Mouse (Mus musculus) left cerebral cortex, adult 11 months (tissue): ENCODE data around the gene Nr1i2.
A peak's percentile ranks its signal among the peaks of the same experiment; 100 is the strongest.
"Not testable (repeated sequence)": the region's sequence is repeated elsewhere in the genome, so short reads cannot be mapped to it uniquely, and the experiment has no call there.

Experiments used
- DNase-seq: peaks from one replicate; pipeline ENCODE4 v3.0.0; 2022; ENCODE audit warnings: low spot score

Nr1i2 gene

DNA sequence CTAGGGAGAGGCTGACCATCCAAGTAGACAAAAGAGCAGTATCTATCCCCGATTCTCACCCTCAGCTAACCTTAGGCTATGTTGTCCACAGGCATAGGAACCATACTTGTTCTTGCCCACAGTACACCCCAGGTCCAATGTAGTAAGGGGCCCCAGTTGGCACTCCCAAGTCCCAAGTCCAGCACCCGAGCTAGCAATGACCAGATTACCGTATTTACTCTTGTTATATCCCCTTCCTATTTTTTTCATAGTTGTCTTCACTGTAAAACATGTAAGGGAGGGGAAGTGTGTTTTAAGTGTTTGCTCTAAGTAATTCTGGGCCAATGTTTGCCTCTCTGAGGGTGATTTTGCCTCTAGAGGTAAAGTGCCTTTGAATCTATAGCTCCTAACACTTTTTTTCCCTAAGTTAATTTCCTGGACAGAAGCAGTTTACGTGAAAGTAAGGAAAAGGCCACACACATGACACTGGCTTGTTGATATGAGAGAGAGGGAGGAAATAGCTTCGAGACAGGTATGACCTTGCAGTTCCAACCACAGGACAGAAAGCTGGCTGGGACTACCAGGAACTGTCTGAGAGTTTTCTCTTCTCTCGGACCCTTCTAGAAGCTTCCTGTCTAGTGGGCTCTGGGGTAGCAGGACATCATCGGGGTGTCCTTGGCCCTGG lies at the start of gene Nr1i2:
Gene Nr1i2 (minus strand): TSS at position 140 of the 664 bp plus-strand sequence.
- no peak for DNase-seq

DNA sequence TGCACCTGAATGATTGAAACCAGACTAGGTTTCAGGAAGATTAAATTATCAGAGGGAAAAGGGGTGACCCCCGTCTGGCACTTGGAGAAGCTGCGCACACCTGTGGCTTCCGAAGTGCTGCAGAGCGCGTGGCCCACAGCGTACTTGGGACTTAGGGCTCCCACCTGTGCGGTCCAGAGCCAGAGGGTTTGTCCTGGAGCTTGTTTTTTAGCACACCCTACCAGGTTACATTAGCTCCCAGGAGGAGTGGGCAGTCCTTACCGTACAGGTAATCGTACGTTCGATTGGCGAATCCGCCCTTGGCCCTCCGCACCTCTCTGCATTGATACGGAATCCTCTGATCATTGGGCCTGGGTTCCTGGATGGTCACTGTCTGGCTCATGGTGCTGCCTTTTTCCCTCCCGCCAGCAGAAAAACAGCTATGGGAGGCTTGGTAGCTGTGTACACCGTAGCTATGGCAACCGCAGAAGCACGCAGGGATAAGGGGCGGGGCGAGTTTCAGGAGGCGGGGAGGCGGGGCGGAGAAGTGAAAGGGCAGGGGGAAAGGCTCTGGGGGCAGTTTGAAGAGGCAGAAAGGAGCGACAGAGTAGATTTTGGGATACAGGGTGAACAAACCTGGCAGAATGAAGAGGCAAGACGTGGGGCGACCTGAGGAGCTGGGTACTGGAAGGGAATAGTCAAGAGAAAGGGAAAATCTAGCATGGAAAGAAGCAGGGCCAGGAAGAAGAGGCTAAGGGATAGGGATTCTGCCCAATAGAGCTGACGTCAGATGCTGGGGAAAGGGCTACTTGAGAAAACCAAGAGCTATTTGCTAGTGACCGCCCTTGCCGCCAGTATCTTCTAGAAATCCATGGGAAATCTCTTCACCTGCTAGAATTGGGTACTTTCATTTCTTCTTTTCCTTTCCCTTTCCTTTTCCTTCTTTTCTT lies 47.0 kb upstream of the Nr1i2 start, which contains the start of gene Maats1:
Gene Maats1 (minus strand): TSS at position 748 of the 929 bp plus-strand sequence.
- peak; percentile 55 for DNase-seq

DNA sequence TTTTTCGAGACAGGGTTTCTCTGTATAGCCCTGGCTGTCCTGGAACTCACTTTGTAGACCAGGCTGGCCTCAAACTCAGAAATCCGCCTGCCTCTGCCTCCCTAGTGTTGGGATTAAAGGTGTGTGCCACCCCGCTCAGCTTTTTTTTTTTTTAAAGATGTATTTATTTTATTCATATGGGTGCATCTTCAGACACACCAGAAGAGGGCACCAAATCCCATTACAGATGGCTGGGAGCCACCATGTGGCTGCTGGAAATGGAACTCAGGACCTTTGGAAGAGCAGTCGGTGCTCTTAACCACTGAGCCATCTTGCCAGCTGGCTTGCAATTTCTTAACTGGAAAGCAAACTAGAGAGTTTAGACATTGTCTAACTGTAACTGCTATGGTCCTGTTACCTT lies 43.5 kb upstream of the Nr1i2 start:
- DNase-seq: not testable (repeated sequence)

DNA sequence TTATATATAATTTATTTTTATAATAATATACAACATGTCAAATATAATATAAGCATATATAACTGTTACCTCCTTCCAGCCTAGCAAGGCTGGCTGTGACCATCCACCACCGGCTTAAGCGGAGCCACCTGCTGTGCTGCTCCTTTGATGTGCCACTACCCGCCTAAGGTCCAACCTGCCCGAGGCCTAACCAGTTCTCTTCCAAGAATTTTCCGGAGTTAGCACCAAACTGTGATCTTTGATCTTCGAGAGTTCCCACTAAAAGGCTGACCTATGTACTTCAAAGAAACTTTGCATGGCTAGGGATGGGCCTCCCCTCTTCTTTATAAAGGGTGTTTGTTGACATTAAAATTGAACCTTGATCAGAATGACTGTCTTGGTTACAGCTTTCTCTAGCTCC lies 39.8 kb upstream of the Nr1i2 start:
- DNase-seq: no peak

DNA sequence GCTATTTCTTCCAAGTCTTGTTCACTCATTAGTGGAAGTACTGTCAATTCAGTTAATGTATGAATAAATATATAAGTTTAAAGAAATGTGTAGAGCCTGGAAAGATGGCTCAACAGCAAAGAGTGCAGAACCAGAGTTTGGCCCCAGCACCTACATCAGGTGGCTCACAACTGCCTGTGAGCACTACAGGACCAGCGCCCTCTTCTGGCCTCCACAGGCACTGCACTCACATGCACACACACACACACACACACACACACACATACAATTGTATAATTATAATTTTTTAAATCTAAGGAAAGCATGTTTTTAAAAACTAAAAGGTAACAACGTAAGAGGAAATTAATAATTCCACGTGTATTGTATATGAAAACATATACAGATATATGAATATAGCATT lies 34.7 kb upstream of the Nr1i2 start:
- DNase-seq: no peak

DNA sequence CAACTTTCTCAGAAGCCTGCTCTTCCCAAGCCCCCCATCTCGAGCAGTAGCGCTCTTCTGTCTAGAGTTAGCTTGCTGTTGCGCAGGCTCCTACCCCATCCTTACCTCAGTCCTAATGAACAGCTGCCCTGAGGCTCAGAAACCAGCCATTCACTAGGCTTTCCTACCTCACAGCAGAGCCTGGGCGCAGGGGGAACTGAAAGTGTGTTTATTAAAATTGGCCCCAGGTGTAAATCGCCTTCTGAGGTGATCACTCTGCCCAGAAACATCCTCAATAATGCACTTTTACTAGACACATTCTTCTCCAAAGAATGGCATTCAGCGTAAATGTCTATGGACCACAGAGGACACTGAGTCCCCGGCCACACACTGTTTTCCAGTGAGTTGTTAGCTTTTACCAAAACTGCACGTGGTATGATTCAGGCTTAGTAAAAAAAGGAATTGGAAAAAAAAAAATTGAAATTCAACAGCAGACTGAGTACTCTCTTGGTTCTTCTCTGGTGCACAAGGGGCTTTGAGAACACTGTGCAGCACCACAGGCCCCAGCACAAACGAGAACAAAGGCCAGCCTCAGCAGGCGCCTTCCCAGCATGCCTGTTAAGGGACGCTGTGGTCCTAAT lies 32.3 kb upstream of the Nr1i2 start:
- DNase-seq: no peak

DNA sequence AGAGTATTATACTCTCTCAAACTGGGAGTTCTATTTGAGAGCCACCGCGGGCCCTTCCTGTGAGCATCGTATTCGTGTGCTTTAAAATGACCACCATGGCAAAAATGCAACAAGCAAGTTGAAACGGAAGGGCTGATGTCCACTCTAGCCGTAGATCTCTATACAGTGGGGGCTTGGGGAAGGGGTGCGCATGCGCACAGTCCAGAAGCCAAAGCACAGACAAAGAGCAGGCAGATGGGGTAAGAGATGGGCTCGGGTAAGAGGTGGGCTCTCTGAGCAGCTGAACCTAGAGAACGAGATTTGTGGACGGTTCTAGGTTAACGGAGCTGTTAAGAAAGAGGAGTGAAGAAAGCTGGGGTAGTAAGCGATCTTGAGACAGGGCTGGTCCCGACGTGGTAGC lies 29.7 kb upstream of the Nr1i2 start:
- no peak for DNase-seq

DNA sequence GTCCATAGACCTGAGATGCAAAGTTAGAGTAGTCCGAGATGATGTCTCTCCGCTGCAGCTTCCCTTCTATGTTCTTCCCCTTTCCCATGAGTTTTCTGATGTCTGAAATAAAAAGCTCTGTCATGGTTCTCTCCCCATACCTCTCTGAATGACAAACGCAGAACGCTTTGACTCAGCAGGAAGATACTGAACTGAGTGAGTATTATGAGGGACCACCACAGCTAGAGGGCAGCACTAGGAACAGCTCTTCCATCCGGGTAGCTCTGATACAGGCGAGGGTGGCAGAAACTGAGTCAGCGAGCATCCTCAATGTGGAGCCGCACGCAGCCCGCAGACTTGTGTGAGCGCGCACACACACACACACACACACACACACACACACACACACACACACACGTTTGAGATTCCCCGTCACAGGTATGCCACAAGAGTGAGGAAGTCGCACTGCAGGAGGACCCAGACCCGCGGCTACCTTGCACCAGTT lies 26.9 kb upstream of the Nr1i2 start:
- DNase-seq: peak; percentile 61

DNA sequence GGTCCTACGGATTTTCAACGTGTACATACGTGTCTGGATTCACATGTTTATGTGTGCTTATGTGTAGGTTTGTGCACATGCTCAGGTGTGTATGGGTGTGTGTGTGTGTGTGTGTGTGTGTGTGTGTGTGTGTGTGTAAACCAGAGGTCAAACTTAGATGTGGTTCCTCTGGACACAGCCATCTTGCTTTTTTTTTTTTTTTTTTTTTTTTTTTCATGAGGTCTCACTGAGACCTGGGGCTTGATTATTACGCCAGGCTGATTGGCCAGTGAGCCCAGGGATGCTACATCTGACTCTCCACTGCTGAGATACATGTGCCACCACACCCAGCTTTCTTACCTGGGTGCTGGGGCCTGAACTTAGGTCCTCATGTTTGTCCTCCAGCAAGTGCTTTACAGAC lies 24.5 kb upstream of the Nr1i2 start:
- DNase-seq: no peak

DNA sequence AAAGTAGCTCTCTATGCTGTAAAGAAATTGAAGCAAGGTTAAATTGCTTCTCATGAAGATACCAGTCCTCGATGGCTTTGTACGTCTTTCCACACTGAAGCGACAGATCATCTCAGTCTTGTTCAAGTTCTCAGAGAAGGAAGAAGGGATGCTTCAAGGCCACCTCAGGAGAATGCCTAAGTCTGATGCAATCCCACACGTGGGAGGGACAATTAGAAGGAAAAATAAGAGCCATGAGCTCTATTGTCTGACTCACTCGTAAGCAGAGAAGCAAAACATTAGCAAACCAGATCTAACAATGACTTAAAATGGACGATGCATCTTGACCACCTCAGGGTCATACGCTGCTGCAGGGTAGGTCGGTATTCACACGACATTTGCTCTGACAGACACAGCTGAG lies 23.9 kb upstream of the Nr1i2 start:
- no peak for DNase-seq

DNA sequence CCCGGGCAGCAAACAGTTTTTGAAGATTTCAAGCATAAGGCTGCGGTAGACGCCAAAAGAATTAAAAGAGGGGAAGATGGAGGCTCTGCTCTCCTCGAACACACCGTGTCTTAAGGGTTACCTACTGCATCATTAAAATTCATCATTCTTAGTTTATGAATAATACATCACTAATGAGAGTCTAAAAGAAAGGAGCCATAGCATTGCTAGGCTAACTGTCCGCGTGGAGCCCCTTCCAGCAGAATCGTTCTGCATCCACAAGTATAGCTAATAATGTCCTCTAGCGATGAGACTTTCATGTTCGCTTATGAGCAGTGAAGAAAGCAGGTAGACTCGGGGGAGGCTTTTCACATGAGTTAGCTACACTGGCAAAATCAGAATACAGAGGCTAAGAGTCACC lies 13.6 kb upstream of the Nr1i2 start:
- DNase-seq: no peak

DNA sequence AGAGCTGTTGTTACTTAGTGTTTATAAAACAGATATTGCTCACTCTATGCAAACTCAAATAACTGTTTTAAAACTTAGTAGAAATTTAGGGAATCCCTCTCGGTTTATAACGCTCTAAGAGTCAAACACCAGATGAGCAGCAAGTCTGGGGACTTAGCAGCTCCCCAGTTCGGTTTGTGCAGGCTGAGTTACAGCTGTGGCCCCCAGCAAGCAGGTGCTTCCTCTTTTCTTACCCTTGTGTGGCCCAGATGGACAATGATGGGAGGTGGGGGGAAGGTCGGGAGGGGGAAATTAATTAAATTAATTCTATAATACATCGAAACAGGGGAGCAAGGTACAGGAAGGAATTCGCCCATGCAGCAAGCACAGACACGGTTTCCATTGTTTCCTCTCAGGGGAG lies 13.0 kb upstream of the Nr1i2 start:
- no peak for DNase-seq

DNA sequence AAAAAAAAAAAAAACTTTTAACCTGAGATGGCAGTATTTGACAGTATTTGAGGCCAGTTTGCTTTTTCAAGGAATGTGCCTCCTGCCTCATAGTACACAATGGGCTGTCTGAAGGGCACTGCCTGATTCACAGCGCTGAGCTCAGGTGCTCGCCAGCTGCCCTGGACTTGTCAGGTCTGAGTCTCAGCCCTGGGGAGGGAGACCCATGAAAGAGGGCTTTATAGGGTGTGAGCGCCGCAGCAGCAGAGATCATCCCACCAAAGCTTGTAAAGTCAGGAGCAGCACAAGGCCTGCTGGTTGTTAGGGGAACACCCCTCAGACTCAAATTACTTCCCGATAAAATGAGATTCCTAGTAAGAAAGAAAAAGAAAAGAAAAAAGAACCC lies 12.6 kb upstream of the Nr1i2 start:
- DNase-seq: no peak

DNA sequence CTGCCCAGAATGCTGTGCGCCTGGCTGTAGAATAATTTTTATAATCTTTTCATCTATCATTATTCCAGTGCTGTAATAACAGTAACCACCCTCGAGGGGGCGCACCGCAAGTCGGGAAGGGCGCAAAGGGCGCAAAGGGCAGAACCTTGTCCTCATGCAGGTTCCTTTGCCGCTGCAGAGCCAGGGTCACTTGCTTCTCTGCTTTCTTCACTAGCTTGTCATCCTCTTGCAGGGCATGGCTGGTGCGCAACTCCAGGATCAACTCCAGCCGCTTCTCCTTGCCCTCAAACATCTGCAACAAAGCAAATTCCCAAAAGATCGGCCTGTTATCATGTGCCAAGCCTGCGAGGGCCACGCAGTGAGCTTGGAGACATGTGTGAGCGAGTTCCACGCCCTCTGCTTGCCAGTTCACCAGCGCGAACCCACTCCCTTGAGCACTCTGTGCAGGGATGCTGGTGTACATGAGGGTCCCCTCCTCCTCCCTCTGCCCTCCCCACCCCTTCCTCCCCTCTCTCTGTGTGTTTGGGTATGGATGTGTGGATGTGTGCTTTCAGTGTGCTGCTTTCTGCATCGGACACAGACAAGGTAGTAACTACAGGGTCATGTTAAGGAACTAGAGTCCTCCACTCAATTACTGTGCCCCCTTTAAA lies 12.1 kb upstream of the Nr1i2 start:
- no peak for DNase-seq

DNA sequence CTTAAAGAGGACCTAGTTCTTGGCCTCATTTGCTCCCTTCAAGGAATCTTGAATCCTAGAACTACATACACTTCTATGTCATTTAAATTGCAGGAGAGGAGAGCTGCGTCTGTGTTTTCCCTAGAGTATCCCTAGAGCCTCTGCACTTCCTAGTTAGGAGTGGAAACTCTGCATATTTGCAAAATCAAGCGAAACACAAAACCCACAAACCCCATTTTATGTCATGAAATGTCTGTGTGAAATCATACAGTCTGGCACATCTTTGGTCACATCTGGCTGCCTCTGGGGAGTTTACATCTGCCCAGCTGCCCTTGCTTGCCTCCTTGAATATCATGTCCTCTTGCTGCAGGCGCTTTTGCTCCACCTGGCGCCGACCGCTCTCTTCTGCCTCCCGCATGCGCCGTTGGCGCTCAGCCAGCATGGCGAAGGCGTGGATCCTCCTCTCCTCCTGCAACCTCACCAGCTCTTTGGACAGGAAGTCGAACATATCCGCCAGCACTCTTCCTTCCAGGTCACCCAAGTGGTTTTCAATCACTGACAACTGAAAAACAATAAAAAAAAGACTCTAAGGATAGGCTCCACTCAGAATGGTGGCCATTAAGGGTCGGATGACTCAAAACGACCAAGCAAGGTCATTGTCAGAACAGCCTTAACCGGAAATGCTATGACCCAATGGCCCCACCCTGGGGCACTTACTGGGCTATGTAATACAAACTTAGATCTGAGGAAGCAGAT lies 10.0 kb upstream of the Nr1i2 start:
- no peak for DNase-seq

DNA sequence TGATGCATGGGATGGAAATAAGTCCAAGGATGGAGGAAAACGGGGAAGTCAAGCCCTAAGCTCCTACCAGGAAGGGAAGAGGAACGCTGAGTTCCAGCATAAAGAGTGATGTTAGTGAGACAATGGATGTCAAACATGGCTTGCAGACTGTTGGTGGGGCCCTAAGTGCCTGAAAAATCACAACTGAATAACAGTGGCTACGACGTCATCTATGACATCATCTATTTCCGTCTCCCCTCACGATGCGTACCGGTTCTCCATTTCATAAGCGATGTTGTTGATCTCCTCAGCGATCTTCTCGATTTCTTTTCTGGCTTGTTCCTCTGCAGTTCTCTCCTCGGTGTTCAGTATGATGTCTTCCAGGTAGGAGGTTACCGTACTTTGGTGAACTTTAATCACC lies 7.7 kb upstream of the Nr1i2 start:
- DNase-seq: no peak

DNA sequence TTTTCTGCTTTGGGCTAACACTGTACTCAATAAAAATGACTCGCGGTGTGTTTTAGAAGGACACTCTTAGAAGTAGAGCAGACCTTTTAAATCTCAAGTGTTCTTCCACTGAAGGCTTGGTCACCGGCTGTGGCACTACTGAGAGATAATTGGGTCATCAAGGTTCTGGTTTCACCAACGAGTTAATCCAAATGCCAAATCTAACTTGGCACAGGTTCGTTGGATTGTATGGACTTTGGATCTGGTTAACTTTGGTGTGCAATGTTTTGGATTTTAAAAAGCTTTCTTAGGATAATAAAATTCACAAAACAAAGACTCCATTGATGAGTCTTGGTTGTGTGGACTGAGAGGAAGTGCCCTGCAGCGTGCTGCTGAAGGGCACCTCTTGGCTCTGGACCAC lies 3.8 kb upstream of the Nr1i2 start:
- no peak for DNase-seq

DNA sequence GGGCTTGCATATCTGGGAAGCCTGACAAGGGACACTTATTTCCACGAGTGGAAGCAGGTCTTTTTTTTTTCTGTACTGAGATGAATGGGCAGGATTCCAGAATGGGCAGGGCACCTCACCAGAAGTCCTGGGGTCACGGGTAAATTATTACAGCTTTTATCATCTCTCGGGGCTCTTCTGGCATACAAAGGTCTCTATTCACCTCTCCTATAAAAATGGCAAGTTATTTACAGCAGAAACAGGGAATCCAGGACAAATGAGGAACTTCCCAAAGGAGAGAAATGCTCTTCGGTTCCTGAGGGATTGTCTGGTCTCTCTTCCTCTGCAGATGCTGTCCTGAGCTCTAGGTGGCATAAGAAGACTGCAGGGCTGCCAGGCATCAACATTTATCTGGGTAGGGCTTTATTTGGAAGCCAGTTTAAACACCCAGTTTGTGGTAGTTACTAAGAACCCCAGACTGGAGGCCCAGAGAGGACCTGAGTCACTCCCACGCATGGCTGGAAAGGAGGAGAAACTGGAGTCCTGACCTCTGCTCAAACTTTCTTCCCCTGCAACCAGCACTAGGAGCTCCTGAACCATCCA lies 816 bp upstream of the Nr1i2 start:
- peak; percentile 11 for DNase-seq

DNA sequence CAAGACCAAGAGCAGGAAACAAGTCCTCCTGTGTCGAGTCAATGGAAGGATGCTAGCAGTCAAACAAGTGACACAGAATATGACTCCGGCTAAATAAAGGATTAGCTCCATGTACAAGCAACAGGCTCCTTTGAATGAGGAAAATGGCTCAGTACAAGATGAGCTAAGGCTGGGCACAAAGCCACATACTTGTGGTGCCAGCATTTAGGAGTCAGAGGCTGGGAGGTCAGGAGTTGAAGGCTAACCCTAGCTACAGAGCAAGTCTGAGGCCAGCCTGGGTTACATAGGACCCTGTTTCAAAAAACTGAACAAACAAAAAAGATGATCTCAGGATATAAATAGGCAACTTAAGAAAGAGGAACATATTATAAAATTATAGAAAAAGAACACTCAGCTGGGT lies 4.5 kb downstream of the Nr1i2 start:
- DNase-seq: no peak

DNA sequence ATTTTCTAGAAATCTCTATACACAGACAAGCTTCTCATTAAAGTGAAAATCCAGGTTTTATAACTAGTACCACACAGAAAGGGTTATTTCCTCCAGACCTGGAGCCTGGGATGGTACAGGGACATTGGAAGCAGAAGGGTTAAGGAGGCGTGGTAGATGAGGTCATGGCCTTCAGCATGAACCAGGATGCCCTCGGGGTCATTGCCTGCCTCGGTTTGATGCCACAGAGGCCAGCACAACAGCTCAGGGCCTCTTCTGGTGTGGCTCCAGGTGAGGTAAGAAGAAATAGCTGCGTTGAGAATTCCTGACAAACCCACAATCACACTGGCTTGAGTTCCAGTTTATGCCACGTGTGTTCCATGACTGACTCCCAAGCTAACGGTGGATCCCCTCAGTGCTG lies 5.8 kb downstream of the Nr1i2 start:
- no peak for DNase-seq

DNA sequence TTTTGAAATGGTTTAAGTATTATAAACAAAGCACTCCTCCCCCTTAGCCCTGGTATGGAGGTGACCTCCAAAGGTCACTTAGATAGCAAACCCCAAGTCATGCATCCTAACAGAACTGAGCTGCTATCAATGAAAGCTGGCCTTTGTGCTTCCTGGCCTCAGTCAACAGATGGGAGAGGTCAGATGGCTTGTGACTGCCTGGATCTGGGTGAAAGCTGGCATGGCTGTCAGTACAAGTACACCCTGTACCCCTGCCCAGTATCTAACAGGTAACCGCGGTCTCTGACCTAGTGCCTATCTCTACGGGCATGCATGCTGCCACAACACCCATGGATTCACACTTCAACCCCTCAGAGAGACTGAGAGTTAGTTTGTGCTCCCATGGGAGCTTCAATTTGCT lies 6.9 kb downstream of the Nr1i2 start:
- no peak for DNase-seq
